Mouse (Mus musculus): ENCODE results near the gene 4930452B06Rik. TPM values are rescaled to one million over a fixed set of nuclear protein-coding genes. Genes with fewer than 3 reads are reported as not detected.
"Not testable (repeated sequence)": the region's sequence is repeated elsewhere in the genome, so short reads cannot be mapped to it uniquely, and the experiment has no call there.

4930452B06Rik gene
- polyA plus RNA-seq, 1 experiment from 2014 or later, result 19.2 TPM

GRCm38 (mm10) chr14:8621164-8621563, 44.9 kb downstream of the 4930452B06Rik start:
- Histone ChIP-seq H3K4me3 (no peak overlapping the region), H3K9me3 (replicated peaks) (no peaks in the 10 kb centered on the region), H3K27me3 (no peaks in the 10 kb centered on the region), H3K4me2 (no peak overlapping the region), H3K36me3 (no peaks in the 10 kb centered on the region), H3K9ac (no peak overlapping the region), H3K4me1 (replicated peaks) (peaks cover 3% of the 10 kb centered on the region; the same call in 1 of the 2 replicates), H3K27ac (no peak overlapping the region)
- no peak; the same call in 1 of the 2 replicates for ATAC-seq (replicated peaks; ENCODE audit: insufficient number of reproducible peaks, insufficient read depth, low FRiP score, low read depth)
- 45% methylated on average over 6 of the region's 6 CpGs for WGBS

- no peaks in the 10 kb centered on the region for H3K36me3 ChIP-seq
- peaks cover 3% of the 10 kb centered on the region; the same call in 1 of the 2 replicates for H3K4me1 ChIP-seq (replicated peaks)
- H3K9me3 ChIP-seq (replicated peaks), result no peaks in the 10 kb centered on the region
- 80% methylated on average over 5 of the region's 5 CpGs for WGBS
- H3K4me2 ChIP-seq, result no peak overlapping the region
- H3K27me3 ChIP-seq, result no peaks in the 10 kb centered on the region
- no peak overlapping the region for H3K27ac ChIP-seq
- H3K9ac ChIP-seq, result no peak overlapping the region
- no peak overlapping the region for H3K4me3 ChIP-seq
- ATAC-seq (replicated peaks; ENCODE audit: insufficient number of reproducible peaks, insufficient read depth, low FRiP score, low read depth), result no peak
These were observed 45.5 kb downstream of the 4930452B06Rik start for GRCm38 (mm10) chr14:8620580-8620979.

- 67% methylated on average over 7 of the region's 7 CpGs for WGBS
- Histone ChIP-seq H3K4me1 (replicated peaks) (no peaks in the 10 kb centered on the region), H3K9me3 (replicated peaks) (no peaks in the 10 kb centered on the region), H3K36me3 (no peaks in the 10 kb centered on the region), H3K27ac (no peak overlapping the region), H3K27me3 (no peaks in the 10 kb centered on the region), H3K4me2 (no peak overlapping the region), H3K9ac (no peak overlapping the region), H3K4me3 (no peak overlapping the region)
- ATAC-seq (replicated peaks; ENCODE audit: insufficient number of reproducible peaks, insufficient read depth, low FRiP score, low read depth), result no peak
These were observed 50.4 kb downstream of the 4930452B06Rik start for GRCm38 (mm10) chr14:8615636-8616035.

- not testable (repeated sequence) for H3K4me1 ChIP-seq (replicated peaks); ATAC-seq (replicated peaks; ENCODE audit: insufficient number of reproducible peaks, insufficient read depth, low FRiP score, low read depth); H3K27ac ChIP-seq; H3K9me3 ChIP-seq (replicated peaks); H3K27me3 ChIP-seq; H3K36me3 ChIP-seq; H3K4me2 ChIP-seq; H3K9ac ChIP-seq; H3K4me3 ChIP-seq
- 66% methylated on average over 1 of the region's 1 CpGs for WGBS
These were observed 51.6 kb downstream of the 4930452B06Rik start for GRCm38 (mm10) chr14:8614430-8614829.

GRCm38 (mm10) chr14:8612080-8612479, 54.0 kb downstream of the 4930452B06Rik start:
- no peaks in the 10 kb centered on the region for H3K27me3 ChIP-seq
- H3K4me2 ChIP-seq, result no peak overlapping the region
- no peaks in the 10 kb centered on the region for H3K9me3 ChIP-seq (replicated peaks)
- H3K27ac ChIP-seq, result no peak overlapping the region
- H3K9ac ChIP-seq, result no peak overlapping the region
- H3K4me1 ChIP-seq (replicated peaks), result no peaks in the 10 kb centered on the region
- H3K4me3 ChIP-seq, result no peak overlapping the region
- H3K36me3 ChIP-seq, result no peaks in the 10 kb centered on the region
- no peak for ATAC-seq (replicated peaks; ENCODE audit: insufficient number of reproducible peaks, insufficient read depth, low FRiP score, low read depth)

- Histone ChIP-seq H3K9ac (no peak overlapping the region), H3K9me3 (replicated peaks) (no peaks in the 10 kb centered on the region), H3K4me2 (no peak overlapping the region), H3K27me3 (no peaks in the 10 kb centered on the region), H3K27ac (no peak overlapping the region), H3K36me3 (no peaks in the 10 kb centered on the region), H3K4me3 (no peak overlapping the region), H3K4me1 (replicated peaks) (no peaks in the 10 kb centered on the region)
- WGBS, result 75% methylated on average over 3 of the region's 3 CpGs
- ATAC-seq (replicated peaks; ENCODE audit: insufficient number of reproducible peaks, insufficient read depth, low FRiP score, low read depth), result no peak
These were observed 55.9 kb downstream of the 4930452B06Rik start for GRCm38 (mm10) chr14:8610108-8610507.

GRCm38 (mm10) chr14:8608559-8609171, 57.4 kb downstream of the 4930452B06Rik start:
- no peak overlapping the region for H3K4me3 ChIP-seq
- H3K9ac ChIP-seq, result no peak overlapping the region
- H3K27ac ChIP-seq, result no peak overlapping the region
- no peaks in the 10 kb centered on the region for H3K36me3 ChIP-seq
- no peaks in the 10 kb centered on the region for H3K4me1 ChIP-seq (replicated peaks)
- no peaks in the 10 kb centered on the region for H3K9me3 ChIP-seq (replicated peaks)
- H3K27me3 ChIP-seq, result no peaks in the 10 kb centered on the region
- 3% methylated on average over 3 of the region's 3 CpGs for WGBS
- H3K4me2 ChIP-seq, result no peak overlapping the region
- no peak for ATAC-seq (replicated peaks; ENCODE audit: insufficient number of reproducible peaks, insufficient read depth, low FRiP score, low read depth)

- H3K4me3 ChIP-seq, result no peak overlapping the region
- no peaks in the 10 kb centered on the region for H3K9me3 ChIP-seq (replicated peaks)
- H3K27me3 ChIP-seq, result no peaks in the 10 kb centered on the region
- no peak overlapping the region for H3K4me2 ChIP-seq
- H3K4me1 ChIP-seq (replicated peaks), result no peaks in the 10 kb centered on the region
- ATAC-seq (replicated peaks; ENCODE audit: insufficient number of reproducible peaks, insufficient read depth, low FRiP score, low read depth), result no peak
- H3K36me3 ChIP-seq, result no peaks in the 10 kb centered on the region
- H3K9ac ChIP-seq, result no peak overlapping the region
- no peak overlapping the region for H3K27ac ChIP-seq
- WGBS, result 78% methylated on average over 2 of the region's 2 CpGs
These were observed 61.1 kb downstream of the 4930452B06Rik start for GRCm38 (mm10) chr14:8604898-8605297.

GRCm38 (mm10) chr14:8585031-8585430, 81.0 kb downstream of the 4930452B06Rik start:
- Histone ChIP-seq H3K36me3 (no peaks in the 10 kb centered on the region), H3K4me3 (no peak overlapping the region), H3K27ac (no peak overlapping the region), H3K4me1 (replicated peaks) (no peaks in the 10 kb centered on the region), H3K4me2 (no peak overlapping the region), H3K9ac (no peak overlapping the region), H3K9me3 (replicated peaks) (no peaks in the 10 kb centered on the region), H3K27me3 (no peaks in the 10 kb centered on the region)
- ATAC-seq (replicated peaks; ENCODE audit: insufficient number of reproducible peaks, insufficient read depth, low FRiP score, low read depth), result no peak
- WGBS, result 91% methylated on average over 1 of the region's 1 CpGs

- H3K4me1 ChIP-seq (replicated peaks); H3K36me3 ChIP-seq; H3K27ac ChIP-seq; H3K4me2 ChIP-seq; H3K27me3 ChIP-seq; ATAC-seq (replicated peaks; ENCODE audit: insufficient number of reproducible peaks, insufficient read depth, low FRiP score, low read depth); H3K9ac ChIP-seq; H3K4me3 ChIP-seq; H3K9me3 ChIP-seq (replicated peaks): not testable (repeated sequence)
- whole genome bisulfite sequencing, result 90% methylated on average over 2 of the region's 2 CpGs
These were observed 115.0 kb downstream of the 4930452B06Rik start for GRCm38 (mm10) chr14:8551006-8551405.

- no peak overlapping the region for H3K4me2 ChIP-seq
- ATAC-seq (replicated peaks; ENCODE audit: insufficient number of reproducible peaks, insufficient read depth, low FRiP score, low read depth), result no peak
- H3K9me3 ChIP-seq (replicated peaks), result no peaks in the 10 kb centered on the region
- no peaks in the 10 kb centered on the region for H3K36me3 ChIP-seq
- H3K27me3 ChIP-seq, result no peaks in the 10 kb centered on the region
- no peaks in the 10 kb centered on the region for H3K4me1 ChIP-seq (replicated peaks)
- no peak overlapping the region for H3K9ac ChIP-seq
- 31% methylated on average over 4 of the region's 4 CpGs for WGBS
- H3K4me3 ChIP-seq, result no peak overlapping the region
- H3K27ac ChIP-seq, result no peak overlapping the region
These were observed 116.9 kb downstream of the 4930452B06Rik start for GRCm38 (mm10) chr14:8549108-8549507.

- Histone ChIP-seq H3K9me3 (replicated peaks) (no peaks in the 10 kb centered on the region), H3K4me2 (no peak overlapping the region), H3K27me3 (no peaks in the 10 kb centered on the region), H3K4me1 (replicated peaks) (no peaks in the 10 kb centered on the region), H3K27ac (no peak overlapping the region), H3K36me3 (no peaks in the 10 kb centered on the region), H3K9ac (no peak overlapping the region), H3K4me3 (no peak overlapping the region)
- ATAC-seq (replicated peaks; ENCODE audit: insufficient number of reproducible peaks, insufficient read depth, low FRiP score, low read depth), result no peak
- WGBS, result 91% methylated on average over 3 of the region's 3 CpGs
These were observed 130.0 kb downstream of the 4930452B06Rik start for GRCm38 (mm10) chr14:8536024-8536423.

Measured in heart, embryonic 15.5 days (tissue).